Mouse (Mus musculus): ENCODE data around the gene Mllt3.

The Mllt3 gene
- long read RNA-seq, experiment 1, full-length matches to known transcripts, result 8 of 12 reads
- long read RNA-seq, experiment 1, partial matches to known transcripts, result 2 of 12 reads
- long read RNA-seq, experiment 1, other reads (novel, unspliced or antisense), result 2 of 12 reads
- long read RNA-seq, experiment 2, full-length matches to known transcripts, result 3 of 11 reads
- long read RNA-seq, experiment 2, partial matches to known transcripts, result 4 of 11 reads
- long read RNA-seq, experiment 2, other reads (novel, unspliced or antisense), result 4 of 11 reads

DNA sequence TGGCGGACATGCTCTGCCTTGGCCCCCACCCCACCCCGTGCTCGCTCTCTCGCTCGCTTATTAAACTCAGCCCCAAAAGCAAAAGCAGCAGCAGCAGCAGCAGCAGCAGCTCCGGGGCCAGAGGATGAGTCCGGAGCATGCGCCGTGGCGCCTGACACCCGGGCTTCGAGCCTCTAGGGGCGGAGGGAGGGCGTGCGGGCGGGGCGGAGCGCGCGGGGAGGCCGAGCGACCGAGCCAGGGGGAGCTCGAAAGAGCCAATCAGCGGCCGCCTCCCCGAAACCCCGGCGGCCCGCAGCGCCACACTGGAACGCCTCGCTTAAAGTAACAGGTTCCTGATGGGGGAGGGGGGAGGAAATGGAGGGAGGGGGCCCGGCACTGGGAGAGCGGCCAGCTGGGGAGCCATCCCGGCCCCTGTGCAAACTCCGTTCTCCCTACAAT is at the start of gene Mllt3:
TSS of gene Mllt3 (minus strand) at position 149 of the 438 bp plus-strand sequence.
- intact Hi-C loops (cut with DNase I), result loop anchor here (5.0 kb wide), 2 partner anchors 241 to 656 kb away; no protein-coding TSS in a partner anchor

DNA sequence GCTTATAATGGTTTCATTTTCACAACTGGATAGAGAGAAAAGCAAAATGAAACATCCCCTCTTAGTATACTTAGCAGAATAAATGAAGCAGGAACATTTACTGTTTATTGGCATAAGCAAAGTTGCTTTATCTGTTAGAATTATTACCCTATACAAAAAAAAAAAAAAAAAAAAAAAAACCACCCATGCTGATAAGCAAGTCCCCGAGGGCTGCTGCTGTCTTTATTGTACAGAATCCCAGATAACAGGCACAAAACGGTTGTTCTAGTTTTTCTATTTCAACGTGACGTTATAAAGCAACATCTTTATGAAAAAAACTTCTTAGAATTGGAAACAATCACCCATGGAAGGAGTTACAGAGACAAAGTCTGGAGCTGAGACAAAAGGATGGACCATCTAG is 49.2 kb upstream of the Mllt3 start:
- intact Hi-C loops (cut with DNase I), result no loop called here

DNA sequence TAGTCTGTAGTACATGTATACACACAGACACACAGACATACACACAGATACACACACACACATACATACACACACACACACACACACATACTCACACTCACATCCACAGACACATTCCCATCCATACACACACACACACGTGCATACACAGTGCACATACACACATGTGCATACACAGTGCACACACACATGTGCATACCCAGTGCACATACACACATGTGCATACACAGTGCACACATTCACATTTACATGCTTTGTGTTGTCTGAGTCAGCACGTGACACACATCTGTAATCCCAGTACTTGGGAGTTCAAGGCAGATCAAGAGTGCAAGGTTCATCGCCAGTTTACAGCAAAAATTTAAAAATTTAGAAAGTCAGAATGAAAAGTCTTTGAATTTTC is 48.7 kb upstream of the Mllt3 start:
- intact Hi-C loops (cut with DNase I), result no loop called here

- intact Hi-C loops (cut with DNase I), result no loop called here
Measured at GRCm38 (mm10) chr4:88081417-88081816, 48.3 kb upstream of the Mllt3 start.

DNA sequence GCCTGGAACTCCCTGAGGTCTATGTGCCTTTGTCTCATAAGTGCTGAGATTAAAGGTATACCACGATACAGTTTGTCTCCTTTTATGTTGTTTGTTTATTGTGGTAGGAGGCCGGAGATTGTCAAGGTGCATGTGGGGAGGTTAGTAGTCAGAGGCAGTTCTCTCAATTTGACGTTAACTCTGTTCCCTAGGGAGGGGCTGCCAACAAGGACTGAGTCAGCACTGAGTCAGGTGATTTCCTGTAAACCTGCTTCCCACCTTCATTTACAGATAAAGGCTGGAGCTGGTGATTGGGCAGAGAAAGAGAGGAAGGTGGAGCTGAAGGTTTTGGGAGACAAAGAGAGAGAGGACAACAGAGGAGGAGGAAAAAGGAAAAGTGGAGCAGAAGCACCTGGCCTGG is 45.8 kb upstream of the Mllt3 start:
- intact Hi-C loops (cut with DNase I), result no loop called here

- intact Hi-C loops (cut with DNase I), result no loop called here
Measured at GRCm38 (mm10) chr4:88075388-88075787, 42.2 kb upstream of the Mllt3 start.

DNA sequence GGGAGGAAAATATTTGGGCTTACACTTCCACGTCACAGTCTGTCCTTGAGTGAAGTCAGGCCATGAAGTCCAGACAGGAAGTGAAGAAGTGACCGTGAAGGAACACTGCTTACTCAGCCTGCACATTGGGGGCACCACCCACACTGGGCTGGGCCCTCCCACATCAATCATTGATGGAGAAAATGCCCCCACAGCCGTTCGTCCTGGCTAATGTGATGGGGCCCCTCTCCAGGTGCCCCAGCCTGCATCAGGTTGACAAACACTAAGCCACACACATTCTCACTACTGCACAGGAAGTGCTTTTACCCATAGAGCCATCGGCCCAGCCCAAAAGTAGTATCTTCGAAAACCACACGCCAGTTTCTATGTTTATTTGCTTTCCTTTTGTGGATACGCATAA is 13.1 kb upstream of the Mllt3 start:
- intact Hi-C loops (cut with DNase I), result no loop called here

- intact Hi-C loops (cut with DNase I), result no loop called here
Measured at GRCm38 (mm10) chr4:88045151-88045550, 12.0 kb upstream of the Mllt3 start.

DNA sequence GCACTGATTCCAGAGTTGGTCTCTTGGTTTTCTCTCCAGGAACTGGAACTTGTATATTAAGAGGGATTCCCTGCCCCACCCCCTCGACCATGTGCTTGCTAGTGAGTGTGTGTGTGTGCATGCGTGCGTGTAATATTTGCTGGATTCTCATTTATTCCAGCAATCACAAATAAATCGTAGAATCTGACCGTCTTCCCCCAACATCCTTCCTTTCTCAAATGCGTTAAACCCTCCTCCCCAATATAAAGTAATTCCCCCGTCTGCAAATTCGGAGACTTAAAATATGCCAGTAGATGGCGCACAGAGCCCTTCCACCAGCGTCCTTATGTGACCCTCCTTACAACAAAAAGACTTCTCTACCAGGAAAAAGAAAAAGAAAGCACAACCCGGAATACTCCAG is 2.2 kb upstream of the Mllt3 start:
- intact Hi-C loops (cut with DNase I), result loop anchor here (5.0 kb wide), 3 partner anchors 152 to 507 kb away; no protein-coding TSS in a partner anchor

DNA sequence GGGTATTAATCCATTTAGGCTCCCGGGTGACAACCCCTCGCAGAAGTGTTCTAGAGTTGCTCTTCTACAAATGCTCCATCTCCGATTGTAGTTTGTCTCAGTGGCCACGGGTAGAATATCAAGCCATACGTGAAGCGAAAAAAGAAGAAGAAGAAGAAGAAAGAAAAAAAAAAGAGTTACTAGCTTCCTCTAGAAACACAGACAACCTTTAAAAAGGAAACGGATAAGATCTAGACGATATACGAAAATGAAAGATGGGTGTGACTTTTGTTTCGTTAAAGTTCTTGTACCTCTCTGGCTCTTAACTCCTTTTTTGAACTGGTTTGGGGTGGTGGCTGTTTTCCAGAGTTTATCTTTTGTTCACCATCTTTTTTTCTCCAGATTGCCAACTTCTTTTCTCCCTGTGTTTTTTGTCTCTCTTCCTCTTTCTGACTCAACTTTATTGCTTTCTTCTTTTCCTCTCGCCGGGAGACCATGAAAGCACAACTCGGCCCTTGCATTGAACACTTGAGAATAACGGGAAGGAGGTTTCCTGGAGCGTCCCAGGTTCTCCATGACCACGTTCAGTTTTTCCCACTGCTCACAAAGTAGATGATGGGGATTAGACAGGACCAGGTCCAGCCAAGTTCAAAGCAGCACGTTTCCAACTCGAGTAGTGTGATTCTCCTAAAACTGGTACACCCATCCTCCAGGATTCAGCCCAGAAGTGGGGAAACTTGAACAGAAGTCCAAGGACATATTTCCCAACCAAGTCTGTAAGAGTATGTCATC is 1.4 kb upstream of the Mllt3 start:
- intact Hi-C loops (cut with DNase I), result loop anchor here (5.0 kb wide), 5 partner anchors 153 to 657 kb away; no protein-coding TSS in a partner anchor

DNA sequence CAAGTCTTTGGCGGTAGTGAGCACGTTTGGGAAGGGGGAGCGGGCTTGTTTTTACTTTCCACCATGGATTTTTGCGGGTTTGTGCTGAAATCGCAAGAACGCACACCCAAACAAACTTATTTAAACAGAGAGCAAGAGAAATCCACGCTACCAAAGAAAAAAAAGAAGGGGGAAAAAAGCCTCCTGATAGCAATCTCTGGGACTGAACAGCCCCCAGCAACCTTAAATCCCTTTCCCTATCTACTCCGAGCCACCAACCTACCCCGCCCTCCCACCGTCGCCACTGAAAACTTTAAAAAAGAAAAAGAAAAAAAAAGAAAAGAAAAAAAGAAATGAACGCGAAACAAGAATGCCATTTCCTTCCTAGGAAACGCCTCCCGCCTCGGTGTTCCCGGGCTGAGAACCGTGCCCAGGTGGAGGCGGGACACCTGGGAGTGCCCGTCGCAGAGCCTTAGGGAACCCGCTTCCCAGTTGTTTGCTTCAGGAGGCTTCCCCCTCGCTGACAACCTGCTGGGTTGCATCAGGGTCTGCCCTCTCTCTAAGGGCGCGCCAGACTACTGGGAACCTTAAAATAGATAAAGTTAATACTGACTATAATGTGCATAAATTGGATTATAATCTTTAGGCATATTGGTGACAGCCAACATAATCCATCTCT is 694 bp upstream of the Mllt3 start:
- intact Hi-C loops (cut with DNase I), result loop anchor here (5.0 kb wide), 2 partner anchors 242 to 657 kb away; no protein-coding TSS in a partner anchor

DNA sequence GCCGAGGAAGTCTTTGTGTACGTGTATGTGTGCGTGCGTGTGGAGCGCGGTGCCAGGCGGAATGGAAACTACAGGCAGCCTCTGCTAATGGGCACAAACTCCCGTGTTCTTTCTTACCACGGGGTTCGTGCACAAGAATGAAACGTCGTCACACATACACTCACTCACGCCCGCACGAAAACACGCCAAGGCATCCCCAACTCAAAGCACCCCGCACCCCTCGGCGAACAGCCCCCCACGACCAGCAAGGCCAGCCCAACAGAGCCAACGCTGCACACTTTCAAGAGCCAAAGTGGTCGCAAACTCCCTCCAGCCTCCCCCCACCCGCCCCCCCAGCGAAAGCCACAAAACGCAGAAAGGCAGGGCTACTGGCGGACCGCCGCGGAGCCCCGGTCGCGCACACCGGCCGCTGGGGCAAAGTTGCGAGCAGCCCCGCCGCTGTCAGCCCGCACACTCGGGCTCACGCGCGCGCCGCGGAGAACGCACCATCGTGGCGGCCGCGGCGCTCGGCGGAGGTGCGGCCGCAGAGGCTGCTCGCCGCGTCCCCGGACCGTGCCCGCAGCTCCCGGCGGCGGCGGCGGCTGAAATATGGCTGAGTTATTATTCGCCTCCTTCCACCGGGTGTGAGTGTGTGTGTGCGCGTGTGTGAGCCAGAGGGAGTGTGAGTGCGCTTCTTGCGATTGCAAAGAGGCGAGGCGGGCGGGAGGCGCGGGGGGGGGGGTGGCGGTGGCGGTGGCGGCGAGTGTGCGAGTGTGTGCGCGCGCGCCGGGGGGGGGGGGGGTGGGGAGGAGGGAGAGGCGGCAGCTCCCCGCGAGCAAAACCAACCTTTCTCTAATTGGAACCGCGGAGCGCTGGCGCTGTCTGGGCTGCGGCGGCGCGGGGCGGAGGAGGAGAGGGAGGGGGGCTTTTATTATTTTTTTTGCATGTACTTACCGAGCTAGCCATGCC is 739 bp downstream of the Mllt3 start:
- intact Hi-C loops (cut with DNase I), result loop anchor here (5.0 kb wide), 2 partner anchors 240 to 655 kb away; no protein-coding TSS in a partner anchor

DNA sequence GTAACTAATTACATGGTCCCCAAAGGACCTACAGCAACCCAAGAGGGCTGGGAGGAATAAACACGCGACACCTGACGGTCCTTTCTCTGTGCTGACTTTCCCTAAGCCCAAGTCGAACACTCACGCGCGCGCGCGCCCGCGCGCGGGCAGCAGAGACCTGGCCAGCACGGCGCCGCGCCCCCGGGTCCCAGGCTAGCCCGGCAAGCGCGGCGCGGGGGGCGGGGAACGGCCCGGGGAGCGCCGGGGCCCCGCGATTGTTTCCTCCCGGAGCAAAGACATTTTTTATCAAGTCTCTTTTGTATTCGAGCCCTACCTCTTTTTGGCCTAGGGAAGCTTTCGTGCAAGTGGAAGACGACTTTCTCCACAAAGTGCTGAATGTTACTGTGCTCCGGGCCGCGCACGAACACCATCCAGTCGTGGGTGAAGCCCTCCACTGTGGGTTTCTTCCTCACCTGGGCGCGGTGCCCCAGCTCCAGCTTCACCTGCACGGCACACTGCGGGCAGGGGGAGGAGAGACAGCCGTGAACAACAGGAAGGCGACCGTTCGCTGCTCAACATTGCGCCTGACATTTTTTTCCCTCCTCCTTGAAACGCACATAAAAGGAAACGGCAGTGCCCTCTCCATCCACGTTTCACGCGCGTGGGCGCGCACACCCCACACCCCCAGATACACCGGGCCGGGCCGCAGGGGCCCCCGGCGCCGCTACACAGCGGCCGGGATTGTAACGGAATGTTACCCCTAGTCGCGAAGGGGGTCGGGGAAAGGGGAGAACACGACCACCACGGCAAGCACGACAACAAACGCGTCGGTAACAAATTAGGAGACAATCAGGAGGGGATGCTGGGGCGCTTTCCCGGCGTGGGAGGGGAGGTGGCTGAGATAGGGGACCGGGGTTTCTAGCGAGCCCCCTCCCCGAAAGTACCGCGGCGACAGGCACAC is 1.7 kb downstream of the Mllt3 start:
- intact Hi-C loops (cut with DNase I), result loop anchor here (5.0 kb wide), 2 partner anchors 239 to 654 kb away; no protein-coding TSS in a partner anchor

DNA sequence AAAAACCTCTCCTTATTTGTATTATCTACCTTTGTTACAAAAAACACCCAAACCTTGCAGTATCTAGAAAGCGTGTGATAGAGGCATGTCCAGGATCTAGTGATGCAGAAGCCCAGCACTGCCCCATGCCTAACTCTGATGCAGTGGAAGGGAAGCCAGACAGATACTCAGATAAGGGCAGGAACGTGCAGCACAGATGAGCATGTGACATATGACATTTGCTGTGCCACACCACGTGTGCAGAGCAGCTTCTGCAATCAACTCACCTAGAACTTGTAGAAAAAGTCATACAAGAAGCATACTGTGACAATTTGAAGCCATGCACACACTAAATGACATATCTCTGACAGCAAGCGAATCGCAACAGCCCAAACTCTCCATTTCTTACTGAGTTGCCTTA is 9.6 kb downstream of the Mllt3 start:
- intact Hi-C loops (cut with DNase I), result no loop called here

- intact Hi-C loops (cut with DNase I), result no loop called here
Measured at GRCm38 (mm10) chr4:88022623-88023022, 10.5 kb downstream of the Mllt3 start.

GRCm38 (mm10) chr4:88020421-88020820 is 12.7 kb downstream of the Mllt3 start:
- intact Hi-C loops (cut with DNase I), result no loop called here

DNA sequence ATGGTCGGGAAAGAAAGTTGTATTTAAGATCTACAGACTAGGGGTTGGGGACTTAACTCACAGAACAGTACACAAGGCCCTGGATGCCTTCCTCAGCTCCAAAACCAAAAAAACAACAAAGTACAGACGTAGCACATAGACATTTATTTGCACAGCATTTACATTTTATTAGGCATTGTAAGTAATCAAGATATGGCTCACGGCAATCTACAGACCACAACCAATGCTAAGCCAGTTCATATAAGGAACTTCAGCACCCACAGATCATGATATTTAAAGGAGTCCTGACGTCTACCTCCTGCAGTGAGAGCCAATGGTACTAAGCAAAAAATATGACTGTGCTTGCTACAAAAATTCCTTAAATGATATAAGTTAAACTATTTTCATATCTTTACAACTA is 13.5 kb downstream of the Mllt3 start:
- intact Hi-C loops (cut with DNase I), result no loop called here

GRCm38 (mm10) chr4:88017452-88018350 is 15.5 kb downstream of the Mllt3 start:
- intact Hi-C loops (cut with DNase I), result no loop called here

Measured in adrenal gland (tissue).